Mouse (Mus musculus): ENCODE results near the gene Cd5.

GRCm38 (mm10) chr19:10685727-10686126 lies 53.1 kb downstream of the Cd5 start:
- TF ChIP-seq CTCF (IDR thresholded peaks at IDR 0.05; ENCODE audit: extremely low read depth, insufficient read length, insufficient replicate concordance, low read depth, low read length) (no peak), POLR2A (IDR thresholded peaks at IDR 0.05; ENCODE audit: low read depth, low read length) (no peak)
